Mouse (Mus musculus): ENCODE measurements at regions not wholly inside any gene's neighbourhood (a gene's known extent, or its start where the extent isn't known, plus 50 kb on each side); places are given as distances from the start of the nearest gene placed in this dataset.

DNA sequence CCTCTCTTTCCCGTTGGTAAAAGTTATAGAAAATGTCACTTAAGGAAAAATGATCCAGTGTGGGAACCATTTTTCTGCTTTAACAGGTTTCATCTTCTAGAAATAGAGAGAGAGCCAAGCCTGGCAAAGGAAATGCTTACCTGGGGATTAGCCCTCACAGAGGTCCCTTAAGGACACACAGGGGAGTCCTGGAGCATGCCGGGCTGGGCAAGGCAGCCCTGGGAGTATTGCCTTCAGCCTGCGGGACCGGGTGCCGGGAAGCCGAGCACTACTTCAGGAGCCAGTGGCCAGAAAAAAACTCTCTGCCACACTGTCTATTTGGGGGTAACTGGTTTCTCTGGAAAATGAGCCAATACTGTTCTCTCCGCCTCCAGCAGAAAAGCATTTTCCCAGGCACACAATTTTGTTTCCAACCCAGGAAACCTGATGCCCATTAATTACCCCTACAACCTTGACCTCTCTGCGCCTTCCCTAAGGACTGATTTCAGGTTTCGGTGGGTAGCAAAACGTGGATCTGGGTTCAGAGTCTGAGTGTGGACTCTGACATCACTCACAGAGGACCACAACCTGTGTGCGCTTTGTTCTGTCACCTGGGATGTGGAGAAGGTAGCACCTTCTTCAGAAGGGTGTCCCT lies 117.9 kb downstream of the Lnpk start:
- TF ChIP-seq CTCF (IDR thresholded peaks at IDR 0.05; ENCODE audit: low read depth, low read length): no peak
- TF ChIP-seq GATA1 (IDR thresholded peaks at IDR 0.05; ENCODE audit: borderline replicate concordance, low read length): no peak
- TF ChIP-seq TAL1 (conservative IDR thresholded peaks at IDR 0.05; ENCODE audit: low read depth, low read length): no peak
- TF ChIP-seq GATA2 (IDR thresholded peaks at IDR 0.05; ENCODE audit: borderline replicate concordance, low read depth, low read length): no peak
